Mouse (Mus musculus) erythroblast, embryonic 14.5 days (primary cell): Measurements from ENCODE around the gene Nkx1-2.
A peak's percentile ranks its signal among the peaks of the same experiment; 100 is the strongest.

Source experiments
- GATA1 ChIP-seq: IDR thresholded peaks from 2 replicates; pipeline ENCODE4 v1.6.1; 2012; ENCODE audit warnings: low read length, inconsistent platforms, mixed read lengths
- TAL1 ChIP-seq: IDR thresholded peaks from 3 replicates; pipeline ENCODE4 v1.6.1; 2012; ENCODE audit warnings: low read length, inconsistent platforms, mixed read lengths

GRCm38 (mm10) chr7:132559138-132559766, 40.2 kb downstream of the Nkx1-2 start:
- TF ChIP-seq TAL1 (no peak), GATA1 (peak; percentile 74)
